Mouse (Mus musculus) liver, adult 2 months (tissue): ENCODE measurements around the gene Pgbd5.

Experiments used
- CTCF ChIP-seq: fragments of 200-500 bp; IDR thresholded peaks from 2 replicates; pipeline ENCODE4 v1.5.1; 2011; ENCODE audit warnings: low read depth, low read length, control low read depth
- POLR2A ChIP-seq: fragments of 200-500 bp; IDR thresholded peaks from 2 replicates; pipeline ENCODE4 v1.6.1; 2011; ENCODE audit warnings: low read length, control low read depth; ENCODE audit not compliant: insufficient read depth; ENCODE audit errors: extremely low read depth

DNA sequence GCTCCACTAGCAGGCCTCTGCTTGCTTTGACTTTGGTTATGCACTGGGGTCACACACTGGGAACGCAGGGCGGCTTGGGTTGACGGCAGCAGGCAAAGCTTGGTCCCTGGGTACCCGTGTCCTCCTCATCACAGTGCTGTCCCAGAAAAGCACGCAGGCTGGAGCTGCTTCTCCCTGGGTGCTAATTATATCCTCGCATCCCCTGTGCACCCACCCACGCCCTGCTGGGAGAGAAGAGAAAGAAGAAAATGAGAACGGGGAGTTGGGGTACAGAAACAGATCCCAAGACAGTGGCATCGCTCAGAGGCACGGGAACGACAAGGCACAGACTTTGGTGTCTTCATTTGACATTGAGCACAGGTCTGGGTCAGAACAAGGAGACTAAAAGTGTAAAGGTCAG lies 50.0 kb downstream of the Pgbd5 start:
- TF ChIP-seq CTCF, result no peak
- no peak for TF ChIP-seq POLR2A
